Mouse (Mus musculus): Measurements from ENCODE around the gene Phospho2. TPM values are rescaled to one million over a fixed set of nuclear protein-coding genes. Genes with fewer than 3 reads are reported as not detected.

Phospho2 gene
- polyA plus RNA-seq (2015; fragmentation: Nextera tagmentation; extraction: Ambion mirVana): 20.3 and 20.8 TPM in 2 replicates

GRCm38 (mm10) chr2:69789429-69790069 lies at the start of gene Phospho2, which contains the start of gene Ccdc173:
Gene Phospho2, plus strand, starts transcription at chr2:69789623.
Gene Ccdc173, minus strand, starts transcription at chr2:69789575.
- peak; percentile 97 for ATAC-seq
- Histone ChIP-seq H3K27ac (ENCODE audit: low read length) (peak within 1 kb of the TSS; percentile 85), H3K4me3 (ENCODE audit: low read depth, low read length) (peak within 1 kb of the TSS; percentile 65), H3K4me2 (replicated peaks; ENCODE audit: low read depth, low read length) (peak within 1 kb of the TSS; percentile 76), H3K27me3 (replicated peaks; ENCODE audit: insufficient read depth, low read length) (no peaks in the 10 kb centered on the region), H3K4me1 (ENCODE audit: insufficient read depth, low read depth, low read length) (peaks cover 3% of the 10 kb centered on the region; the same call in 1 of the 2 replicates), H3K36me3 (ENCODE audit: insufficient read depth, low read length) (0 out of 2 replicates have a peak, but pooled peaks cover 5% of the 10 kb centered on the region), H3K9ac (replicated peaks; ENCODE audit: low read depth) (peak within 1 kb of the TSS; percentile 55), H3K9me3 (ENCODE audit: low read length) (no peaks in the 10 kb centered on the region)
- WGBS: under 1% methylated on average over 48 of the region's 48 CpGs
- DNase-seq (ENCODE audit: low spot score): peak; percentile 99
- TF ChIP-seq EP300 (IDR thresholded peaks at IDR 0.05): no peak
- TF ChIP-seq CTCF (IDR thresholded peaks at IDR 0.05): no peak

GRCm38 (mm10) chr2:69745091-69745490 lies 44.3 kb upstream of the Phospho2 start:
- DNase-seq (ENCODE audit: low spot score) (no peak), ATAC-seq (no peak)
- WGBS: 95% methylated on average over 1 of the region's 1 CpGs
- Histone ChIP-seq H3K4me2 (replicated peaks; ENCODE audit: low read depth, low read length) (no peak overlapping the region), H3K4me3 (ENCODE audit: low read depth, low read length) (no peak overlapping the region), H3K27me3 (replicated peaks; ENCODE audit: insufficient read depth, low read length) (no peaks in the 10 kb centered on the region), H3K36me3 (ENCODE audit: insufficient read depth, low read length) (peaks cover 28% of the 10 kb centered on the region), H3K27ac (ENCODE audit: low read length) (no peak overlapping the region), H3K9me3 (ENCODE audit: low read length) (no peaks in the 10 kb centered on the region), H3K9ac (replicated peaks; ENCODE audit: low read depth) (no peak overlapping the region), H3K4me1 (ENCODE audit: insufficient read depth, low read depth, low read length) (no peaks in the 10 kb centered on the region)
- TF ChIP-seq EP300 (IDR thresholded peaks at IDR 0.05): no peak
- peak; percentile 48 for TF ChIP-seq CTCF (IDR thresholded peaks at IDR 0.05)

DNA sequence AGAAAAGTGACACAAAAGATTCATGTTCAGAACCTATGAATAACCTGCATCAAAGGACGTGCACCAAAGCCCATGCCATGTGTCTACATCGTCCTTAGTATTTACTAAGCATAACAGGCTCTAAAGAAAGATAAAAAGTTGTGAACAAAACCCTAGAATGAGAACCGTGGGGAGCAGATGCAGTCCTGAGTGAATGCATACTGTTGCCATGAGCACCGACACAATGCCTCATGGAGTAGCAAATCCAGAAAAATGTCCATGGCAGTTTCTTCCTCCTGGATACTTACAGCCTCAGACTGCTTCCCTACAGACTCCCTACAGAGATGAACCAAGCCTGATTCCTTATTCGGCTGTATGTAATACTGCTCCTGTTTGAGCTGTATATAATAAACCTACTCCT lies 28.4 kb upstream of the Phospho2 start:
- no peak overlapping the region for H3K4me2 ChIP-seq (replicated peaks; ENCODE audit: low read depth, low read length)
- TF ChIP-seq EP300 (IDR thresholded peaks at IDR 0.05) (no peak), CTCF (IDR thresholded peaks at IDR 0.05) (no peak)
- 83% methylated on average over 5 of the region's 5 CpGs for WGBS
- no peak for DNase-seq (ENCODE audit: low spot score)
- ATAC-seq: no peak
- no peaks in the 10 kb centered on the region for H3K4me1 ChIP-seq (ENCODE audit: insufficient read depth, low read depth, low read length)
- H3K27me3 ChIP-seq (replicated peaks; ENCODE audit: insufficient read depth, low read length): no peaks in the 10 kb centered on the region
- H3K36me3 ChIP-seq (ENCODE audit: insufficient read depth, low read length): no peaks in the 10 kb centered on the region
- no peak overlapping the region for H3K27ac ChIP-seq (ENCODE audit: low read length)
- H3K9ac ChIP-seq (replicated peaks; ENCODE audit: low read depth): no peak overlapping the region
- no peak overlapping the region for H3K4me3 ChIP-seq (ENCODE audit: low read depth, low read length)
- H3K9me3 ChIP-seq (ENCODE audit: low read length): no peaks in the 10 kb centered on the region

DNA sequence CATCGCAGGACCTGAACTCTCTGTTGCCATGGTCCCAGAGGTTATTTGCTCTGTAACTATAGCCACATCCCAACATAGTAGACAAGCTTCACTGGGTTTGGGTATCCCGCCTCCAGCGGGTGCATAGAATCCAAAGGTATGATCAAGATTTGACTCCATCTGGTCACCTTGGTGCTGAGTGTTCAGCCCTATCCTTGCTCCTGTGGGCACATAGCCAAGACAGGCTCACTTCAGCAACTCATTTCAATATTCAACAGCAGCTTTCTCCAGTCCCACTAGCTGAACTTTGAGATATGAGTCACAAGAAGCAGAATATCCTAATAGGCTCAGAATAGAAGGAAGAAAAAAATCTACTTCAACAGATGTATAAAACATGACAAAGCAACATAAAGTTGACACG lies 26.1 kb upstream of the Phospho2 start:
- no peak for DNase-seq (ENCODE audit: low spot score)
- 94% methylated on average over 4 of the region's 4 CpGs for WGBS
- H3K27ac ChIP-seq (ENCODE audit: low read length): no peak overlapping the region
- no peak overlapping the region for H3K4me2 ChIP-seq (replicated peaks; ENCODE audit: low read depth, low read length)
- no peaks in the 10 kb centered on the region for H3K27me3 ChIP-seq (replicated peaks; ENCODE audit: insufficient read depth, low read length)
- H3K4me3 ChIP-seq (ENCODE audit: low read depth, low read length): no peak overlapping the region
- H3K9me3 ChIP-seq (ENCODE audit: low read length): no peaks in the 10 kb centered on the region
- no peaks in the 10 kb centered on the region for H3K36me3 ChIP-seq (ENCODE audit: insufficient read depth, low read length)
- no peak for TF ChIP-seq CTCF (IDR thresholded peaks at IDR 0.05)
- TF ChIP-seq EP300 (IDR thresholded peaks at IDR 0.05): no peak
- H3K9ac ChIP-seq (replicated peaks; ENCODE audit: low read depth): no peak overlapping the region
- ATAC-seq: no peak
- H3K4me1 ChIP-seq (ENCODE audit: insufficient read depth, low read depth, low read length): no peaks in the 10 kb centered on the region

DNA sequence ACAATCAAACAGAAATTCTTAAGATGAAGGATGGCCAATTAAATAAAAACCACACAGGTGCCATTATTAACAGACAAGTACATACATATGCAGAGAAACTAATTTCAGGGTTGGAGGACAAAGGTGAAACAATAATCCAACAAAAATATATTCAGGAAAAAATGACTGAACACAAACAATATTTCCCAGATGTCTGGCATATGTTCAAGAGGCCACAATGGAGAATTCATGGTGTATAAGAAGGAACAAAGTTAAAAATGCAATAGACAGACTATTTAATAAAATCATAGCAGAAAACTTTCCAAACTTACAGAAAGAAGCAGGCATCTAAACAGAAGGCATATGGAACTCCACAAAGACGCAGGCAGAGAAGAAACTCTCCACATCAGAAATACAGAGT lies 24.7 kb upstream of the Phospho2 start:
- H3K9ac ChIP-seq (replicated peaks; ENCODE audit: low read depth): no peak overlapping the region
- no peaks in the 10 kb centered on the region for H3K4me1 ChIP-seq (ENCODE audit: insufficient read depth, low read depth, low read length)
- no peak for ATAC-seq
- WGBS: 83% methylated on average over 1 of the region's 1 CpGs
- TF ChIP-seq EP300 (IDR thresholded peaks at IDR 0.05) (no peak), CTCF (IDR thresholded peaks at IDR 0.05) (no peak)
- H3K27me3 ChIP-seq (replicated peaks; ENCODE audit: insufficient read depth, low read length): no peaks in the 10 kb centered on the region
- H3K36me3 ChIP-seq (ENCODE audit: insufficient read depth, low read length): no peaks in the 10 kb centered on the region
- no peak for DNase-seq (ENCODE audit: low spot score)
- no peak overlapping the region for H3K4me2 ChIP-seq (replicated peaks; ENCODE audit: low read depth, low read length)
- no peaks in the 10 kb centered on the region for H3K9me3 ChIP-seq (ENCODE audit: low read length)
- H3K4me3 ChIP-seq (ENCODE audit: low read depth, low read length): no peak overlapping the region
- no peak overlapping the region for H3K27ac ChIP-seq (ENCODE audit: low read length)

GRCm38 (mm10) chr2:69773331-69773730 lies 16.1 kb upstream of the Phospho2 start:
- Histone ChIP-seq H3K27ac (ENCODE audit: low read length) (no peak overlapping the region), H3K9ac (replicated peaks; ENCODE audit: low read depth) (no peak overlapping the region), H3K4me1 (ENCODE audit: insufficient read depth, low read depth, low read length) (no peaks in the 10 kb centered on the region), H3K4me3 (ENCODE audit: low read depth, low read length) (no peak overlapping the region), H3K4me2 (replicated peaks; ENCODE audit: low read depth, low read length) (no peak overlapping the region), H3K27me3 (replicated peaks; ENCODE audit: insufficient read depth, low read length) (no peaks in the 10 kb centered on the region), H3K9me3 (ENCODE audit: low read length) (no peaks in the 10 kb centered on the region), H3K36me3 (ENCODE audit: insufficient read depth, low read length) (no peaks in the 10 kb centered on the region)
- no peak for TF ChIP-seq EP300 (IDR thresholded peaks at IDR 0.05)
- no peak for TF ChIP-seq CTCF (IDR thresholded peaks at IDR 0.05)
- 96% methylated on average over 3 of the region's 3 CpGs for WGBS
- DNase-seq (ENCODE audit: low spot score) (no peak), ATAC-seq (no peak)
